Mouse (Mus musculus): Measurements from ENCODE around the gene Cavin1. TPM values are rescaled to one million over a fixed set of nuclear protein-coding genes. Genes with fewer than 3 reads are reported as not detected.

Gene Cavin1
- polyA plus RNA-seq, 1 experiment from 2014 or later, result 51.4 TPM

DNA sequence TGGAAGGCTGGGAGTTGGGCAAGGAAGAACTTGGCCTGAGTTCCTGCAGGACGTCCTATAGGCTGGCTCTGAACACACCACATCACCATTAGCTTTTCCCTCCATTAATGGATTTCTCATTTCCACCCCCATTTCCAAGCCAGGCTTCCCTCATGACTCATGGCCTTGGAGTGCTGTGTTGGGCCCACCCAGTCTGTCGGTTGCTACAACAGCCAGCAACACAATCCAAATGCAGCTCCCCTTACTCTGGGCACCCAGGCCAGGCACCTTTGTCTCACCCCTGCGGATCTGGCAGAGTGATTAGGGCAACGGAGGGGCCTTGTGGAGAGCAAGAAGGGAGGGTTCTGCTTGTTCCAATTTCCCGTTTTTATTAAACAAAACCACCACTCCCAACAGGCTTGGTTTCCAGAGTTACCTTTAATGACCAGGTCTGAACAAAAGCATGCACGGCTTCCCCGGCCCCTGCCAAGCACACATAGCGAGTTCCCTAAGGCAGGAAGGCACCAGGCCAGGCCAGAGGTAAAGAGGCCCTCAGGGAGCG, 8.2 kb downstream of the Cavin1 start:
- no peak for ATAC-seq (ENCODE audit: low FRiP score)
- Histone ChIP-seq H3K4me1 (peaks cover 10% of the 10 kb centered on the region), H3K9ac (no peak overlapping the region), H3K4me2 (replicated peaks) (no peak overlapping the region), H3K27ac (no peak overlapping the region), H3K36me3 (no peaks in the 10 kb centered on the region), H3K4me3 (no peak overlapping the region), H3K27me3 (peaks cover 63% of the 10 kb centered on the region), H3K9me3 (replicated peaks) (no peaks in the 10 kb centered on the region)
- 66% methylated on average over 9 of the region's 9 CpGs for WGBS

DNA sequence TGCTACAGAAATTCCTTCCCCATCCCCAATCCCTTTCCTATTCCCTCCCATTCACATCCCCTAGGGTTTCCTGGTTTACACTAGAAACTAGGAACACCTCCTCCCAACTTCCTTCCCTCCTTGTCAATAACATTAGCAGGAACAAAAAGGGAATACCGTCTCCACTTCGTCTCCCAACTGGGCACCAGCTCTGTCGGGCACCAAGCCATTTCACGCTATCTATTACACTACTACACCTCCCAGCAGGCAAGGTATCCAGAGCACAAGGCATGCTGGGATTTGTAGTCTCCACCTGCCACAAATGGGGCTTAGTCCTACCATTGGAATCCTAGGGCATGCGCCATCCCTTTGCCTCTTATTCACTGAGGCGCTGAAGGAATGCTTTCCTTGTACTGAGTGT, 10.1 kb downstream of the Cavin1 start:
- no peak overlapping the region for H3K9ac ChIP-seq
- no peak overlapping the region for H3K4me3 ChIP-seq
- no peaks in the 10 kb centered on the region for H3K36me3 ChIP-seq
- no peaks in the 10 kb centered on the region for H3K9me3 ChIP-seq (replicated peaks)
- H3K27me3 ChIP-seq, result peaks cover 49% of the 10 kb centered on the region
- peaks cover 10% of the 10 kb centered on the region for H3K4me1 ChIP-seq
- H3K27ac ChIP-seq, result no peak overlapping the region
- 11% methylated on average over 6 of the region's 6 CpGs for WGBS
- peak; percentile 64; the same call in 1 of the 2 replicates for ATAC-seq (ENCODE audit: low FRiP score)
- H3K4me2 ChIP-seq (replicated peaks), result peak overlapping the region; percentile 19; the same call in 1 of the 2 replicates

DNA sequence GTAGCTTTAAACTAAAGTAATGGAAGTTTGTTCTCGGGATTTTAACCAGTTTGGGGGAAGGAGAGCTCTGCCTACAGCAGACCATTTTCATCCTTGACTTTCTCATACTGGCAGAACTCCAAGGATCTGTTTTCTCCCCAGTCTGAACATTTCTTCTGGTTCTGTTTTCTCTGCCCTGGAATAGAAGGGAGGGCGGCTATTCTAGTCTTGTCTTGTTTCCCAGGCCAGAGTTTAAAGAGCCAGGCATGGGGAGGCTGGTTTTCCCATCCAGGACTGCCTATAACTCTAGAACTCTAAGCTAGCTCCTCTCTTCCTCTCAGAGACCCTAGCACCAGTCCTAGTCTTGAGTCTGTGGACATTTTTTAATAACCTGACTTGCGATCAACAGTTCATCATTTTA, 10.9 kb downstream of the Cavin1 start:
- no peak overlapping the region for H3K4me3 ChIP-seq
- no peaks in the 10 kb centered on the region for H3K9me3 ChIP-seq (replicated peaks)
- no peak overlapping the region for H3K4me2 ChIP-seq (replicated peaks)
- no peak overlapping the region for H3K9ac ChIP-seq
- ATAC-seq (ENCODE audit: low FRiP score), result no peak
- no peaks in the 10 kb centered on the region for H3K36me3 ChIP-seq
- H3K27ac ChIP-seq, result no peak overlapping the region
- H3K4me1 ChIP-seq, result peaks cover 10% of the 10 kb centered on the region
- WGBS, result 33% methylated on average over 3 of the region's 3 CpGs
- peaks cover 42% of the 10 kb centered on the region for H3K27me3 ChIP-seq

DNA sequence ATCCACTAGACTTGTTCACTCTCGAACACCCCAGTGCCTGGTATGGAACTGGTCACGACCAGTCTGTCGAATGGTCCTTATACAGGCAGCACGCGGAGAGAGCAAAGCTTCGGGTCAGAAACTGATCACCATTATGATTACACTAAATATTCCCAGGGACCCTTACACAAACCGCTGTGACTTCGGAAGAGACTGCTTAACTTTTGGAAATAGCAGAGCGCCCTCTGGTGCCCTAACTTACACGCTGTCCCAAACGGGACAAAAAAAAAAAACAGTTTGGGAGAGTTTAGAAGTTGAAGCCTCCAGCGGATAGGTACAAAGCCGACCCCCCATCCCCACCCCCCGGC, 11.2 kb downstream of the Cavin1 start:
- Histone ChIP-seq H3K4me3 (peak overlapping the region; percentile 27; the same call in 1 of the 2 replicates), H3K4me1 (peaks cover 10% of the 10 kb centered on the region), H3K9ac (0 out of 2 replicates have a peak overlapping the region, but pooled peaks have one; percentile 13), H3K36me3 (no peaks in the 10 kb centered on the region), H3K27me3 (peaks cover 38% of the 10 kb centered on the region), H3K4me2 (replicated peaks) (peak overlapping the region; percentile 42), H3K9me3 (replicated peaks) (no peaks in the 10 kb centered on the region), H3K27ac (no peak overlapping the region)
- ATAC-seq (ENCODE audit: low FRiP score), result no peak
- WGBS, result 4% methylated on average over 14 of the region's 14 CpGs

DNA sequence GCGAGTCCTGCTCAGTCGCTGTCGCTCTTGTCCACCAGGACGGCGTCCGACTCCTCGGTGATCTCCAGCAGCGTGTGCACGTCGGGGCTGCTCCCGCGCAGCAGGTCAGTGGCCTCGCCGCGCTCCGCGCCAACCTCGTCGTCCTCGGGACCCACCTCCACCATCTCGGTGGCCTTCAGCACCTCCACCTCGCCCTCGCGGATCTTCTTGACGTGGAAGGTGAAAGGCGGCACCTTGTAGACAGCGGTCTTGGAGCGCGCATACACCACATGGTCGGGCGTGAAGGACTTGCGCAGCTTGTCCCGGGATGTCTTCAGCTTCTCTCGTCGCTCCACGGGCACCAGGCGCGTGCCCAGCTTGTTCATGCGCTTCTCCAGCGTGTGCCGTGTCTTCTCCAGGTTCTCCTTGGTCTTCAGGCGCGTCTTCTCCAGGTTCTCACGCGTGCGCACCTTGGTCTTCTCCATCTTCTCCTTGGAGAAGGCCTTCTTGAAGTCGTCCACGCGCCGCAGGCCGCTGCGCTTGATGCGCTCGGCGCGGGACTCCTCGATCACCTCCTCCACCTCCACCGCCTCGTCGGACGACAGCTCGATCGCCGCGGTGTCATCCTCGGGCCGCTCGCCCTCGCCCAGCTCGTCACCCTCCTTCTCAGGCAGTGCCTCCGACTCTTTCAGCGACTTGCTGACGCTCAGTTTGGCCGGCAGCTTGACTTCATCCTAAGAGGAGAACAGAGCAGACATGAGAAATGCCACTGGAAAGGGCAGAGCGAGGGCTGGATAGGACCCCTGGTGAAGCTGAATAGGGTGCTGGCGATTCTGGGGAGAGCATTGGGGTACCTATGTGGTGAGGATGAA, 11.8 kb downstream of the Cavin1 start:
- no peaks in the 10 kb centered on the region for H3K36me3 ChIP-seq
- no peak overlapping the region for H3K27ac ChIP-seq
- WGBS, result 8% methylated on average over 76 of the region's 76 CpGs
- H3K4me1 ChIP-seq, result peaks cover 10% of the 10 kb centered on the region
- H3K27me3 ChIP-seq, result peaks cover 37% of the 10 kb centered on the region
- H3K4me3 ChIP-seq, result peak overlapping the region; percentile 27
- no peaks in the 10 kb centered on the region for H3K9me3 ChIP-seq (replicated peaks)
- H3K4me2 ChIP-seq (replicated peaks), result peak overlapping the region; percentile 42
- ATAC-seq (ENCODE audit: low FRiP score), result no peak
- 0 out of 2 replicates have a peak overlapping the region, but pooled peaks have one; percentile 13 for H3K9ac ChIP-seq

DNA sequence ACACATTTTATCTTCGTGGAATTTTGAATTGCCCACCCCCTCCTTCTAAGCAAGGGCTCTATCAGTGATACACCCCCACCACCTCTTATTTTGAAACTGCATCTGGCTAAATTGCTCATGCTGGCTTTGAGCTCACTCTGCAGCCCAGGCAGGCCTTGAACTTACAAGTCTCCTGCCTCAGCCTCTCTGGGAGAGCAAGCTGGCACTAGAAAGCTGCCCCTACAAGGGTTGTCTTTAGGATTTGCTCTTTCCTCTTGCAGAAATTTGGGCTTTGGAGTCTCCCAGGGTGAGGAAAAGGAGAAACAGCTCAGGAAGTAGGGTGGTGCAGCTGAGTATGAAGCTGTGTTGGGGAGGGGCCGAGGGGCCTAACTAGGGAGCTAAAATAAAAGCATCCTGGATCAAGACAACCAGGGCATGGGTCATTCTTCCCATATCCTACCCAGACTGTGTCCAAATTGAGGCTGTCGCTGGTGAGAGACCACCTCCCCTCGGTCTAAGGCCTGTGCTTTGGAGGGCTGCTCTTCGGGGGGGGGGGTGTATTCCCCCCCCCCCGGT, 12.7 kb downstream of the Cavin1 start:
- H3K27ac ChIP-seq, result no peak overlapping the region
- WGBS, result 40% methylated on average over 6 of the region's 6 CpGs
- H3K4me2 ChIP-seq (replicated peaks), result no peak overlapping the region
- H3K36me3 ChIP-seq, result no peaks in the 10 kb centered on the region
- no peak overlapping the region for H3K9ac ChIP-seq
- ATAC-seq (ENCODE audit: low FRiP score), result no peak
- no peaks in the 10 kb centered on the region for H3K9me3 ChIP-seq (replicated peaks)
- peaks cover 37% of the 10 kb centered on the region for H3K27me3 ChIP-seq
- peaks cover 10% of the 10 kb centered on the region for H3K4me1 ChIP-seq
- H3K4me3 ChIP-seq, result no peak overlapping the region

DNA sequence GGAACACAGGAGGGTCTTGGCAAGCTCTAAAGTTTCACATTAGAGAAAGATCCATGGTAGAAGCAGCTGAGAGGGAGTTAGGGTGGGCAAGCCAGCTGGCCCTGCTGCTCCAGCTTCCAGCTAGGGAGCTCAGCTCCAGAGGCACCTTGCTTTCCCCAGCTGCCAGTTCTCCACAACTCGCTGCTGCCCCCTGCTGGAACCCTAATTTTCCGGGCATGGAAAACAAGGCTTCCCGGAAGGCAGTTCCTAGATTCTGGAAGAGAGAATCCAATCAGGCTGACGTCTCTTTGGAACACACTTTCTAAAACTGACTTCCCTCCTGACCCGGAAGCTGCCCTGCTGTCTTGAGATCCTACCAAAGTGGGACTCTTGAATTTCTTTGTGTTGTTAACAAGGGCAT, 13.4 kb downstream of the Cavin1 start:
- no peak for ATAC-seq (ENCODE audit: low FRiP score)
- 2% methylated on average over 5 of the region's 5 CpGs for WGBS
- H3K4me3 ChIP-seq, result no peak overlapping the region
- H3K27ac ChIP-seq, result no peak overlapping the region
- peaks cover 11% of the 10 kb centered on the region for H3K4me1 ChIP-seq
- no peaks in the 10 kb centered on the region for H3K36me3 ChIP-seq
- no peak overlapping the region for H3K4me2 ChIP-seq (replicated peaks)
- H3K9ac ChIP-seq, result no peak overlapping the region
- H3K9me3 ChIP-seq (replicated peaks), result no peaks in the 10 kb centered on the region
- H3K27me3 ChIP-seq, result peaks cover 37% of the 10 kb centered on the region

DNA sequence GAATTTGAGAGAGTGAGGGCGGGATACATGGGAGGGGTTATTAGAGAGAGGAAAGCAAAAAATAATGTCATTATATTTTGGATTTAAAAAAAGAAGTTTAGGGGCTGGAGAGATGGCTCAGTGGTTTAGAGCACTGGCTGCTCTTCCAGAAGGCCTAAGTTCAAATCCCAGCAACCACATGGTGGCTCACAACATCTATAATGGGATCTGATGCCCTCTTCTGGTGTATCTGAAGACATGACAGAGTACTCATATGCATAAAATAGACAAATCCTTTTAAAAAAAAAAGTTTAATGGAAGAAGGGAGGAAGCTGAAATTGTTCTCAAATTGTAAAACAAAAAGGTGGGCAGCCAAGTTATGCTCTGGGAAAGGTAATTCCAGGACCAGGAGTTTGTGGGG, 21.1 kb downstream of the Cavin1 start:
- Histone ChIP-seq H3K4me3 (no peak overlapping the region), H3K9ac (no peak overlapping the region), H3K27me3 (no peaks in the 10 kb centered on the region), H3K27ac (no peak overlapping the region), H3K4me2 (replicated peaks) (no peak overlapping the region), H3K4me1 (peaks cover 3% of the 10 kb centered on the region; the same call in 1 of the 2 replicates), H3K36me3 (0 out of 2 replicates have a peak, but pooled peaks cover 2% of the 10 kb centered on the region), H3K9me3 (replicated peaks) (peaks cover 7% of the 10 kb centered on the region; the same call in 1 of the 2 replicates)
- no peak for ATAC-seq (ENCODE audit: low FRiP score)
- WGBS, result 100% methylated on average over 1 of the region's 1 CpGs

DNA sequence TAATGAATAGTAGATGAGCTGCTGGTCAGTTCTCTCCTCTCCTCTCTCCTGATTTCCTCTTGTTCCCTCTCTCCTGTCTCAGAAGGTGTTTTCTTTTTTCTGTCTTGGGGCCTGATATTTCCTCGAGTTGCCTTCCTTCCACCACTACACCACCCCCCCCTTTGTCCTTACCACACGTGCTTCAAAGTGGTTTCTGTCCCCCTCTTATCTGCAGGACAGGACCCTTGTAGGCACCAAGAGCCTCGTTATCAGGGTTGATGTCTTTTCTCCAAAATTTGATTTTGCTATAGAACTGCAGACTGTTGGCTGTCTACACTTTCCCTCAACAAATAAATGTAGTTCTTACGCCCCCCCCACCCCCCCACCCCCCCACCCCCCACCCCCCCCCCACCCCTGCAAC, 22.4 kb downstream of the Cavin1 start:
- no peaks in the 10 kb centered on the region for H3K27me3 ChIP-seq
- H3K4me2 ChIP-seq (replicated peaks), result no peak overlapping the region
- H3K9ac ChIP-seq, result no peak overlapping the region
- ATAC-seq (ENCODE audit: low FRiP score), result no peak
- no peak overlapping the region for H3K4me3 ChIP-seq
- 0 out of 2 replicates have a peak, but pooled peaks cover 2% of the 10 kb centered on the region for H3K36me3 ChIP-seq
- peaks cover 7% of the 10 kb centered on the region; the same call in 1 of the 2 replicates for H3K9me3 ChIP-seq (replicated peaks)
- H3K4me1 ChIP-seq, result peaks cover 3% of the 10 kb centered on the region; the same call in 1 of the 2 replicates
- 56% methylated on average over 4 of the region's 4 CpGs for WGBS
- no peak overlapping the region for H3K27ac ChIP-seq

DNA sequence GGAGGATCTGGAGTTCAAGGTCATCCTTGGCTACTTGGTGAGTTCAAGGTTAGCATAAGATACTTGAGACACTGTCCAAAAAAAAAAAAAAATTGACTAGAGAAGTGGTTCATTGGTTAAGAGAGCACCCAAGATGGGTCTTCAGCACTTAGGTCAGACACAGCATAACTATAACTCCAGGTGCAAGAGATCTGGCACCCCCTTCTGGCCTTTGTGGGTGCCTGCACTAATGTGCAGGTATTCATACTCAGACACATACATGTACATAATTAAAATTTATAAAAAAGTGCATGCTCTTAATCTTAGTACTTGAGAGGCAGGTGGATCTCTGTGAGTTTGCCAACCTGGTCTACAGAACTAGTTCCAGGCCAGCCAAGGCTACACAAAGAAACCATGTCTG, 23.1 kb downstream of the Cavin1 start:
- no peak overlapping the region for H3K4me3 ChIP-seq
- peaks cover 7% of the 10 kb centered on the region; the same call in 1 of the 2 replicates for H3K9me3 ChIP-seq (replicated peaks)
- no peak overlapping the region for H3K4me2 ChIP-seq (replicated peaks)
- ATAC-seq (ENCODE audit: low FRiP score), result no peak
- H3K9ac ChIP-seq, result no peak overlapping the region
- 0 out of 2 replicates have a peak, but pooled peaks cover 2% of the 10 kb centered on the region for H3K36me3 ChIP-seq
- peaks cover 3% of the 10 kb centered on the region; the same call in 1 of the 2 replicates for H3K4me1 ChIP-seq
- no peaks in the 10 kb centered on the region for H3K27me3 ChIP-seq
- no peak overlapping the region for H3K27ac ChIP-seq

DNA sequence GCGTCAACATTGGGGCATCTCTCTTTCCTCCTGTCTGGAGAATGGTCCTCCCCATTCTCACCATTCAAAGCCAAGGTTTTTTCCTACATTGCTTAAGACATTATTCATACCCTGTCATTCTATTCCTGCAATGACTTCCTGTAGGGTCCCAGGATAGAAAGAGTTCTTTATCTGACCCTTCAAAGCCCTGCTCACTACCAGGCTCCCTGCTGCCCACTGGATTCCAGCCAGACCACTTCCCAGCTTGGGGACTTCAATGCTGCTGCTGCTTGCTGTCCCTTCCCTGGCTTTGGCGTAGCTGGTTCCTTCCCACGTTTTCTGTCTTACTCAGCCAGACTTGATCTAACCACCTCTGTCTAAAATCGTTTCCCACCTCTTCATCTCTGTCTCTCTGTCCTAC, 23.8 kb downstream of the Cavin1 start:
- Histone ChIP-seq H3K36me3 (0 out of 2 replicates have a peak, but pooled peaks cover 2% of the 10 kb centered on the region), H3K27ac (no peak overlapping the region), H3K9ac (no peak overlapping the region), H3K4me2 (replicated peaks) (no peak overlapping the region), H3K4me3 (no peak overlapping the region), H3K9me3 (replicated peaks) (peaks cover 7% of the 10 kb centered on the region; the same call in 1 of the 2 replicates), H3K27me3 (no peaks in the 10 kb centered on the region), H3K4me1 (no peaks in the 10 kb centered on the region; the same call in 1 of the 2 replicates)
- 43% methylated on average over 4 of the region's 4 CpGs for WGBS
- ATAC-seq (ENCODE audit: low FRiP score), result no peak

DNA sequence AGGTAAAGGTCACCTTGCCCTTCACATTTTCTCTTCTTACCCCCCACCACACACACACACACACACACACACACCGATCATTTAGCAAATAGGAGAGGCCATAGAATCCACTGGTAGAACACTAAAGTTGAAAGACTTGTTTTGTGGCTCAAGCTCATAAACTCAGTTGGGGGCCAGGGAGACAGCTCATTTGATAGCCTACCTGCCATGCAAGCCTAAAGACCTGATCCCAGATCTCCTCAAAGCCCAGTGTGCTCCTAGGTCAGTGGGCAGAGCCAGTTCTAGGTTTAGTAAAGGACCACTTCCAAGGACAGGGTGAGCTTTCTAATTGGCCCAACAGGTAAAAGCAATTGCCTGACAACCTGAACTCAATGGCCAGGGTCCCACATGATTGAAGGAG, 28.3 kb downstream of the Cavin1 start:
- H3K27me3 ChIP-seq, result no peaks in the 10 kb centered on the region
- H3K9me3 ChIP-seq (replicated peaks), result peaks cover 7% of the 10 kb centered on the region; the same call in 1 of the 2 replicates
- no peak overlapping the region for H3K27ac ChIP-seq
- 88% methylated on average over 1 of the region's 1 CpGs for WGBS
- no peak overlapping the region for H3K9ac ChIP-seq
- peaks cover 9% of the 10 kb centered on the region for H3K4me1 ChIP-seq
- no peak overlapping the region for H3K4me2 ChIP-seq (replicated peaks)
- no peak overlapping the region for H3K4me3 ChIP-seq
- ATAC-seq (ENCODE audit: low FRiP score), result no peak
- H3K36me3 ChIP-seq, result 0 out of 2 replicates have a peak, but pooled peaks cover 2% of the 10 kb centered on the region

All from hindbrain, embryonic 12.5 days (tissue).